Mouse (Mus musculus) thymus, adult 2 months (tissue): ENCODE measurements around the gene Psmd11.

Experiments
- CTCF ChIP-seq: fragments of 200-500 bp; IDR thresholded peaks from 2 replicates; pipeline ENCODE4 v1.5.1; 2012; ENCODE audit warnings: mild to moderate bottlenecking, control low read depth, low read length, moderate library complexity, borderline replicate concordance; ENCODE audit not compliant: control insufficient read depth, poor library complexity, insufficient read depth; ENCODE audit errors: extremely low read depth
- POLR2A ChIP-seq: fragments of 200-500 bp; IDR thresholded peaks from 2 replicates; pipeline ENCODE4 v1.6.1; 2012; ENCODE audit warnings: mild to moderate bottlenecking, low read length, control low read depth, moderate library complexity; ENCODE audit not compliant: control insufficient read depth, poor library complexity, insufficient read depth; ENCODE audit errors: extremely low read depth

DNA sequence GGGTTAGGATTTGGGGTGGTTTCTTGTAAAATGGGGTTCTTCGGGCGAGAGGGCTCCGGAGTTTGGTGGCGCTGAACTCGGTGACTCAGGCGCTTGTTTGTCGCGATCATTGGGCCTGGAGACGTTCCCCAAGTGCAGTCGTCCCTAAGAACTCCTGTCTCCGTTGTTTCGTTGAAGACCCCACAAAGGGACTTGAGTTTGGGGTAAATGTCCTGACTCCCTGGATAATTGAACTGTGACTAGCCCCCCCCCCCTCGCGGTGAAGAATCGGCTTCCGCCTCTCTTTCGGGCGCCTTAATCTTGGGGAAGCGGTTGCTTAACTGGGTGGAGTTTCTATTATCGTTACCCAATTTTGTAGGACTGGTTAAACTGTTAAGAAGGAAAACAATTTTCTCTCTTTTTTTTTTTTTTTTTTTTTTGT is 44.8 kb upstream of the Psmd11 start:
- TF ChIP-seq CTCF (no peak), POLR2A (no peak)
